Mouse (Mus musculus) ES-E14 (cell line): ENCODE measurements at regions not wholly inside any gene's neighbourhood (a gene's known extent, or its start where the extent isn't known, plus 50 kb on each side); places are given as distances from the start of the nearest gene placed in this dataset.

Source experiments
- CHD2 ChIP-seq: IDR thresholded peaks from 2 replicates; pipeline ENCODE4 v1.6.1; 2014; ENCODE audit warnings: mild to moderate bottlenecking, low read depth, low read length, inconsistent platforms
- HCFC1 ChIP-seq: IDR thresholded peaks from 2 replicates; pipeline ENCODE4 v1.6.1; 2012; ENCODE audit warnings: low read length, inconsistent platforms, borderline replicate concordance; ENCODE audit not compliant: insufficient read depth

DNA sequence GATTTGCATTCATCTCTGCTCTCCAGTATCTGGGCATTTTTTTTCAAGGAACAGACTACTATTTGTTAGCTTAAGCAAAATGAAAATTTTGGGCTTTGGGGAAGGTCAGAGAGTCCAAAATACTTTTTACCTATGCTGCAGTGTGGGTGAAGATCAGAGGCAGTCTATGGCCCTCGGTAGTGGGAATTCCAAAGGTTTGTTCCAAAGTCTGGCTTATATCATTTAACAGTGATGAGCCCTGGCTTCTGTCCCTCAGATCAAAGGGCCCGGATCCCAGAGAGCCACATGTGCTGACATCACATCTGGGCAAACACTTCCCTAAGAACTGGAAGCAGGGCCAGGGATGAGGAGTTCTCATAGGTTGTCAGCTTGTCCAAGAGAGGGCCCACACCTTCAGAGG lies 136.5 kb downstream of the Oma1 start:
- no peak for TF ChIP-seq HCFC1
- no peak for TF ChIP-seq CHD2
